Mouse (Mus musculus) c-Kit-positive CD71-positive TER-119-positive erythroid progenitor cells, embryonic 14.5 days (primary cell): ENCODE measurements around the gene Ndufs2.
A peak's percentile ranks its signal among the peaks of the same experiment; 100 is the strongest.
"Not testable (repeated sequence)": the region's sequence is repeated elsewhere in the genome, so short reads cannot be mapped to it uniquely, and the experiment has no call there.

Experiments
- DNase-seq: peaks from one replicate; pipeline ENCODE4 v3.0.0-alpha.2; 2013; ENCODE audit warnings: low spot score

Gene Ndufs2

DNA sequence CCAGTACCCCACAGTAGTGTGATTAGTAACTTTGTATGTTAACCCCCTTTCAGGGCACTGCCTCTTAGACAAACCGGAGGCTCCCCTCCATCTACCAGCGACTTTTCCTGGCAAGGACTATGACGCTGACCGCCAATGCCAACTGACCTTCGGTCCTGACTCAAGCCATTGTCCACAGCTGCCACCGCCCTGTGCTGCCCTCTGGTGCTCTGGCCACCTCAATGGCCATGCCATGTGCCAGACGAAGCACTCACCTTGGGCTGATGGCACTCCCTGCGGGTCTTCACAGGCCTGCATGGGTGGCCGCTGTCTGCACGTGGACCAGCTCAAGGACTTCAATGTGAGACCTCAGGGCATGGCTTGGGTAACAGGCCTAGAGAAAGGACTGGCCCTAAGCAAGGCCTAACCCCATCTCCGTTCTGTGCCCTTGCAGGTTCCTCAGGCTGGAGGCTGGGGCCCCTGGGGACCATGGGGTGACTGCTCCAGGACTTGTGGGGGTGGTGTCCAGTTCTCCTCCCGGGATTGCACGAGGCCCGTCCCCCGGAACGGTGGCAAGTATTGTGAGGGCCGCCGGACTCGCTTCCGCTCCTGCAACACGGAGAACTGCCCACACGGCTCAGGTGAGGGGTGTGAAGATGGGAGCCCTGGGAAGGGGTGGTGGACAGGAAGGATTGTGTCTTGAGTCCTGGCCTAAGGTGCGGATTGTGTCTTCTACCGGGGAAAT, 5.1 kb upstream of the Ndufs2 start:
- no peak for DNase-seq

- DNase-seq: no peak
Measured at GRCm38 (mm10) chr1:171252415-171252814, 1.2 kb upstream of the Ndufs2 start.

- no peak for DNase-seq
Measured at GRCm38 (mm10) chr1:171251594-171252324, 571 bp upstream of the Ndufs2 start.

GRCm38 (mm10) chr1:171249913-171250600, 1.1 kb downstream of the Ndufs2 start, which contains the start of gene Adamts4:
TSS of gene Adamts4 (plus strand) at chr1:171250421.
- DNase-seq: no peak

DNA sequence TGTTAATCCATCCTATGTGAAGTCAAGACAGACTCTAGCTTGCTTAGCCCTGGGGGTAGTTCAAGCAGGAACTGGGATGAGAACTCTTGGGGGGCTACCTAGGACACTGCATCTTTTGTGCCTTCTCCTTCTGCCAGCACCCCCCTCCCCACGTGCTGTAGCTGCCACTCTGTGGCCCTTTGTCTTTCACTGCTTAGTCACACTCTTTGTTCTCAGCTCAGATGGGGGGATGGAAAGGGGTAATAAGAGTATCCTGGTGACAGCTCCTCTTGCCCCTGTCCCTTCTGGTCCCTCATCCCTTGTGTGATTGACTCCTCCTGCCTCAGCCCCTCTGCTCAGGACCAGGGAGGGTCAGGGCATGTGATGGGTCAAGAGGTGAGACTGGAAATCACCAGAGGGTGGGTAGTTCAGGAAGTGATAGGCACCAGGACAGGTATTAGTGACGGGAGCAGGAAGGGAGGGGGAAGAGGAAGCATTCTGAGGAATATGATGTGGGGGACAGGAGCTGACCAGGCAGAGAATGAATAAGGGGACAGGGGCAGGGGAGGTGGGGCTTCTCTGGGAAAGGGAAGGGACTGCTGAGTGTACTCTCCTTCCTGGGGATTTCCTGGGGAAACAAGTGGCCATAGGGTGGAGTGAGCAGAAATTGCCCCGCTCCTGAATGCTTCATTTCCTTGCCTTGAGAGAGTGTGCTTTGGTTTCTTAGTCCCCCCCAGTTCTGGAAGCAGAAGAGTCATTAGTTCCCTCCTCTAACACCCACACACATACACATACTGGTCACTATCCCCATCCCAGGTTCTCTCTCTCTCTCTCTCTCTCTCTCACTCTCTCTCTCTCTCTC, 2.6 kb downstream of the Ndufs2 start:
- no peak for DNase-seq

GRCm38 (mm10) chr1:171247916-171248315, 3.3 kb downstream of the Ndufs2 start:
- DNase-seq: no peak

- no peak for DNase-seq
Measured at GRCm38 (mm10) chr1:171247453-171247841, 3.7 kb downstream of the Ndufs2 start.

DNA sequence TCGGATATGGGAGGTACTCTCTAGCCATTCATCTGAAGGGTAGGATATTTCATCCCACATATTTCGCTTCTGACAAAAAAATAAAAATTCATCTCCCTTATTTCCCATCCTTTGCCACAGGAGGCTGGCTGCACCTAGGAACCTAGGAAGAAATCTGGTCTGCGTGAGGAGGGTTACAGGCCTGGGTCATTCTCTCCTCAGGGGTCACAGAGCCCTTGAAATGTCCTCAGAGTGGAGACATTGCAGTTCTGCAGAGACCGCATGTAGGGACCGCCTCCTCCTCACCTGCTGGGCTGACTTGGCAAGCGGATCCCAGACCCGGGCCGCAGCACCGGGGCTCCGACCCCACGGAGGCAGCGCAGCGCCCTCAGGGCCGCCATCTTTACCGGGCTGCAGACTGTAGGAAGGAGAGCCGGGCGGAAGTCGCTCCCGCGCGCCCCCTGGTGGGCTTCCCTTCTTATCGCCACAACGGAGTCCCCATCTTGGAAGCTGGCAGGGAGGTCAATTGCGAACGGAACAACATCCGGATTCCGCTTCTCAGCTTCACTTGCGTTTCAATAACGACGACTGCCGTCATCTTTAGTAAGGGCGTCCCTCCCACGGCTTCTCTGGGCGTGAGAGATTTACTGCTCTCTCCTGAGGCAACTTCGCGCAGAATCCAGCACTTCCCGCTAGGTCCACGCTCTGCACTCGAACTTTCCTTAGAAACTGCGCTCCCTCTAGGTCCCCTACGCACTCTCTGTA, 4.3 kb downstream of the Ndufs2 start:
- DNase-seq: peak; percentile 97

DNA sequence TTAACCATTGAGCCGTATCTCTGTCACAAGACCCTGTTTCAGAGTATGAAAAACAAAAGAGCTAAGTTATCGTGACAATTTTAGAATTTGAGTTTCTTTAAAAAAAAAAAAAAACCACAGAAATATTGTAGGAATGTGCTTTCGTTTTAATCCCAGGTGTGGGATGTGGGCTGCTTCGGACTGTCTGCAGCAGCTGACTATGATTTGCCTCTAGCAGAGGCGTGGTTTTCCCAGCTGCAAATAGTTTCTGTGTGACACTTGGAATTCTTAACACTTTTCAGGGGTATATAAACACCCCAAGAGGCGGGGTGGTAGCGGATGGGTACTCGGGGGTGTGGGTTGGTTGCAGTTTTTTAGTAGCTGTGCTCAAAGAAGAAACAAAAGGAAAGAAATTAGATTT, 5.8 kb downstream of the Ndufs2 start:
- DNase-seq: no peak

DNA sequence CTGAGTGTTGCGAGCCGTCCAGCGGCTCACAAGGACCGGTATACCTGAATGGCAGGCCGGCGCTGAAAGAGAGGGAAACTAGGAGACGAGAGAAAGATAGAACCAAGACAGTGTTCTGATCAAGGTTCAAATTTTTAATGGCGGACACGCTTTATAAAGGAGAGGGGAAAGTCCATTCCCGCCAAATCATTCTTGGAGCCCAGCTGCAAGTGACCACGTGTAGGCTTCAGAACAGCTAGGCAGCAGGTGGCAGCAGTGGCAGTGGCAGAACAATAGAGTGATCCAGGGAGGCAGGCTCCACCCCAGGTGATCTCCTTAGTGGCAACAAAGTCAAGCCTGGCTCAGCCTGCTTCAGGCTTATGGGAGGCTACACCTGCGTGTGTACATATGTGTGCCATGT, 9.2 kb downstream of the Ndufs2 start:
- DNase-seq: not testable (repeated sequence)

DNA sequence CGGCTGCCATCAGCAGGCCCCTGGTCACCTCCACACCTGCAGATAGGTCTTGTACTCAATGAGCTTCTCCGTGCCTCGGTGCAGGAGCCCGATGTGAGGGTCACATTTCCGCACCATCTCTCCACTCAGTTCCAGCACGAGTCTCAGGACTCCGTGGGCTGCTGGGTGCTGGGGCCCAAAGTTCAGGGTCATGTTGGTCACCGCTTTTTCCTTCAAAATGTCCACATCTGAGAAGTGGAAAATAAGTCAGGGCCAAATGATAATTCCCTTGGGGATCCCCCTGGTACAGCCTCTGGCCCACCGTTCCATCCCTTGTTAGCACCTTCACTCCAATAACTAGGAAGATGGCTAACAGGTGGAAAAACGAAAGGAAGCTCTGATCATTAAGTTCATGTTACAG, 10.3 kb downstream of the Ndufs2 start:
- no peak for DNase-seq

DNA sequence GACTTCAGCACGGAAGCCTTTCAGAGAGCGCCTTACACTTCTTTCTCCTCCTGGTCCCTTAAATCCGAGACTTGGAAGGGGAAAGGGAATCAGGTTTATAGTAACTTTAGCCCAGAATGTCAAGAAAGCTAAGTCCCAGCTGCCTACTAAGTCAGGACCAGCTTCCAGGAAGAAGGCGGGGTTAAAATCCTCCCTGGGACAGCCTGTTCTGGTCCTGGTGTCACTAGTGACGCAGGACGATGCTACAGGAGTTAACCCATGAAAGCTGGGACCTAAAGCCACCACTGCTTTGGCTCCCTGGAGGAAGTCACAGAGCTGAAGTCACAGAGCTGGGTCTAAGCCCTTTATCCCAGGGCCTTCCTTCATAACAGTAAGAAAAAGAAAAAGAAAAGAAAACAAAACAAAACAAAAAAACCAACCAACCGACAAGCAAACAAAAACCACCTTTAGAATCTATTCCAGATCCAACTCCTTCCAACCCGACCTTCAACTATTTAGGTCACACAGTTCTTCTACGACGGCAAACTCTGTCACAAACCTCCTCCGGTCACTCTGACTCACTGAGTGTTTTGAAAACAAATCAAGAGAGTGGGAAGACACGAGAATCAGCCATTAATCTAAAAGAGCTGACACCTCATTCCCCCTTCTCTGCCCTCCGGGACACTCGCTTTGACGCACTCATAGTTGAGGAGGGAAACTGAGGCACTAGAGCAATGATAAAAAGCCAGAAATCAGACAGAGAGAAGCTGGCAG, 11.0 kb downstream of the Ndufs2 start:
- no peak for DNase-seq

DNA sequence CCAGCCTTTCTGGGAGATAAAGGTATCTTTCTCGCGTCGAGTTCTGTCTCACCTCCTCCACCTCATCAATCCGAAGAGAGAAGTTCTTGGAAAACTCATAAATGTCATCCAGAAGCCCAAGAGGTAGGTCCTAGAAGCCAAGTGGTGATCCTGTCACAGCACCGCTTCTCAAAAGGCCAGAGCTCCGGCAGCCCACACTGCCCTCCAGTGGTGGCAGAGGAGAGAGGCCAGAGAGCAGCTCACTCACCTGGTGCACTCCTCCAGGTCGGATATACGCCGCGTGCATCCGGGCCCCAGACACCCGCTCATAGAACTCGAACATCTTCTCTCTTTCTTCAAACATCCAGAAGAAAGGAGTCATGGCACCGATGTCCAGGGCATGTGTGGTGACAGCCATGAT, 12.7 kb downstream of the Ndufs2 start:
- DNase-seq: peak; percentile 54

DNA sequence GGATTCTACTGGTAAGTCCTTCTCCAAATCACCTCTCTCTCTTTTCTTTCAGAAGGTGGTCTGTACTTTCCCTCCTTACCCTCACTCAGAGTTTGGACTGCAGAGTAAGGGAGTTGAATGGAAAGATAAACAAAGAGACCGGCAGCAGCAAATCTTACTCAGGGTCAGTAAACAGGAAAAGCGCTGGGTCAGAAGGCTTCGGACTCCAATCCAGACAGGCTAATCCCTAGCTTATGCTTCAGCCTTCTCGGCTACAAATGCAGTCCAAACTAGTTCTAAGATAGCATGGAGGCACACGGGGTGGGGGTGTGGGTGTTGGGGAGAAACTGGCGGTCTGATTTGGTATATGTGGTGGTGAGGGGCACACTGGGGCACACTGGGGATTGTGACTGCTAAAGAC, 13.8 kb downstream of the Ndufs2 start:
- no peak for DNase-seq

DNA sequence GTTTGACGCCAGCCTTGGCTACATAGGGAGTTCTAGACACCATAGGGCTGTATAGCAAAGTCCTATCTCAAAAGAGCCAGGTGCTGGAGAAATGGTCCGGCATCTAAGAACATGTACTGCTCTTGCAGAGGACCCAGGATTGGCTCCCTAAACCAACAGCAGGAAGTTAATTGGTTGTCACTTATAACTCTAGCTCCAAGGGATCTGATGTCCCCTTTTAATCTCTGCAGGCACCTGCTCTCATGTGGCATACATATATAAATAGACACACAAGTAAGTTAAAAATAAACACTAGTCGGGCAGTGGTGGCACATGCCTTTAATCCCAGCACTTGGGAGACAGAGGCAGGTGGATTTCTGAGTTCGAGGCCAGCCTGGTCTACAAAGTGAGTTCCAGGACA, 15.4 kb downstream of the Ndufs2 start:
- no peak for DNase-seq

GRCm38 (mm10) chr1:171234538-171234937, 16.6 kb downstream of the Ndufs2 start:
- DNase-seq: no peak

DNA sequence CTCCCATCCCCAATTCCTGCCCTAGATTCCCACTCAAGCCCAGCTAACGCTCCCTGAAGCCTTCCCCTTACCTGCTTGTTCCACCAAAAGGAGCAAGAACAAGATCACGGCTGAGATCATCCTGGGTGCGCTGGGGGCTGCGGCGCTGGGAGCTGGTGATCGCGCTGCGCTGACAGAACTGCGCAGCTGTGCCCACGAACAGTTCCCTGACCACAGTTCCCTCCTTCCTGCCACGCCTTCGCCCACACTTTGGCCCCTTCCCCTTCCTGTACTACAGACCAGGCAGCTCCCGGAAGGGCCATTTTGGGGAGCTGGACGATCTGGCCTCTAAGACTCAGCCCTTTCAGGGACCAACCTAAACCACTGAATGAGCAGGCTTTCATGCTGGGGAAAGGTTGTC, 17.1 kb downstream of the Ndufs2 start, which contains the start of gene Fcer1g:
TSS of gene Fcer1g (minus strand) at position 240 of the 400 bp plus-strand sequence.
- DNase-seq: no peak

DNA sequence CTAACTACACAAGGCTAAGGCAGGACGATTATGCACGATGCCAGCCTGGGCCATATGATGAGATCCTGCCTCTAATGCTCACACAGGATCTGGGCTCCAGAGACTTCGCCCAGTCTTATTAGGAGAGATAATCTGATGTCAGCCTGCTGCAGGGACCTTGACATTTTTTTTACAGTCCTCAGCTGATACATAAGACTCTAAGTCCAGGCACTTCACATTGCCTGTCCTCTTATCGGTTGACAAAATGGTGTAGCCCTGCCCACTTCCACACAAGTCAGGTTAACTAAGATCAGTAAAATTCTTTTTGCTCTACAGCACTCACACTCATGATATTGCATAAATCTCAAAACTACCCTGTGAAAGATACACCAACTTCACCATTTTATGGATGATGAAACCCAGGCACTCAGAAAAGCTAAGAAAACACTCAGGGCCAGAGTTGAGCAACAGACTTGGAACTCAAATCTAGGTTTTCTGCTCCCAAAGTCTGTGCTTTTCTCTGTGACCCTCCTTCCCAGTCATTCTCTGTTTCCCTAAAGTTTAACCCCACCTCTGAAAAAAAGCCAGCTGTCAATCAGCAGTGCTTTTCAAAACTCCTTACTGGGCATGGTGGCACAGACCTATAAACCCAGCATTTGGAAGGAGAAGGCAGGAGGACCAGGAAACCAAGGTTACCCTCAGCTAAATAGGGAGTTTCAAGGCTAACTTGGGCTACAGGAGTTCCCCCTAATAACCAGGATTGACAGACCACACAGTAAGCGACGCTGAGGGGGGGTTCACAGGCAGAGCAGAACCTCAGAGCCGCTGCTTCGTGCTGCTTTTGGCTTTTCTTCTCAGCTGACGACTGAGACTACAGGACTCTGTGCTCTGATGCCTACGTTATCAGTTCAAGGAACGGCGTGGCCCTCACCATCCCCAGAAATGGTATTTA, 18.1 kb downstream of the Ndufs2 start:
- DNase-seq: peak; percentile 47

DNA sequence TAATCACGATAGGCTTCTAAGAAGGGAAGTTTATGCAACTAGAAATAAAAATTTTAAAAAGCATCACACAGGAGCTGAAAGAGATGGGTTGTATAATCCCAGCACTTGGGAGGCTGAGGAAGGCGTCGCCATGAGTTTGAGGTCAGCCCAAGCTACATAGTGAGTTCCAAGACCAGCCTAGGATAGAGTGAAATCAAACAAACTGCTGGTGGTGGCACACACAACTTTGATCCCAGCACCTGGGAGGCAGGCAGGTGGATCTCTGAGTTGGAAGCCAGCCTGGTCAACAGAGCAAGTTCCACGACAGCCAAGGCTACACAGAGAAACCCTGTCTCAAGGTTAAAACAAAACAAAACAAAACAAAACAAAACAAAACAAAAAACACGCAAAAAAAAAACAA, 18.8 kb downstream of the Ndufs2 start:
- DNase-seq: no peak
